Mouse (Mus musculus): ENCODE measurements at regions not wholly inside any gene's neighbourhood (a gene's known extent, or its start where the extent isn't known, plus 50 kb on each side); places are given as distances from the start of the nearest gene placed in this dataset.

GRCm38 (mm10) chr17:84074000-84074782, 113.6 kb downstream of the Zfp36l2 start:
- no peak for DNase-seq (ENCODE audit: low read depth)

GRCm38 (mm10) chr17:84072426-84073030, 115.2 kb downstream of the Zfp36l2 start:
- no peak for DNase-seq (ENCODE audit: low read depth)

- DNase-seq (ENCODE audit: low read depth), result no peak
Measured at GRCm38 (mm10) chr17:84071855-84072254, 115.9 kb downstream of the Zfp36l2 start.

- no peak for DNase-seq (ENCODE audit: low read depth)
Measured at GRCm38 (mm10) chr17:84070596-84070995, 117.2 kb downstream of the Zfp36l2 start.

GRCm38 (mm10) chr17:84067102-84067501, 120.6 kb downstream of the Zfp36l2 start:
- no peak for DNase-seq (ENCODE audit: low read depth)

- no peak for DNase-seq (ENCODE audit: low read depth)
Measured at GRCm38 (mm10) chr17:84063791-84064190, 124.0 kb downstream of the Zfp36l2 start.

GRCm38 (mm10) chr17:84061621-84062020, 126.1 kb downstream of the Zfp36l2 start:
- DNase-seq (ENCODE audit: low read depth), result no peak

GRCm38 (mm10) chr17:84056469-84056868, 131.3 kb downstream of the Zfp36l2 start:
- DNase-seq (ENCODE audit: low read depth), result no peak

- no peak for DNase-seq (ENCODE audit: low read depth)
Measured at GRCm38 (mm10) chr17:84052437-84052836, 135.3 kb downstream of the Zfp36l2 start.

GRCm38 (mm10) chr17:84051212-84051611, 136.5 kb downstream of the Zfp36l2 start:
- no peak for DNase-seq (ENCODE audit: low read depth)

GRCm38 (mm10) chr17:84048533-84048932, 139.2 kb downstream of the Zfp36l2 start:
- no peak for DNase-seq (ENCODE audit: low read depth)

GRCm38 (mm10) chr17:84047520-84047919, 140.2 kb downstream of the Zfp36l2 start:
- DNase-seq (ENCODE audit: low read depth), result no peak

- DNase-seq (ENCODE audit: low read depth), result no peak
Measured at GRCm38 (mm10) chr17:84045812-84046211, 141.9 kb downstream of the Zfp36l2 start.

GRCm38 (mm10) chr17:84044472-84044936, 143.2 kb downstream of the Zfp36l2 start:
- no peak for DNase-seq (ENCODE audit: low read depth)

- DNase-seq (ENCODE audit: low read depth), result no peak
Measured at GRCm38 (mm10) chr17:84043102-84043501, 144.6 kb downstream of the Zfp36l2 start.

- no peak for DNase-seq (ENCODE audit: low read depth)
Measured at GRCm38 (mm10) chr17:84039444-84039843, 148.3 kb downstream of the Zfp36l2 start.

- no peak for DNase-seq (ENCODE audit: low read depth)
Measured at GRCm38 (mm10) chr17:84037580-84038304, 150.0 kb downstream of the Zfp36l2 start.

- no peak for DNase-seq (ENCODE audit: low read depth)
Measured at GRCm38 (mm10) chr17:84036056-84036455, 151.7 kb downstream of the Zfp36l2 start.

GRCm38 (mm10) chr17:84034801-84035200, 152.9 kb downstream of the Zfp36l2 start:
- no peak for DNase-seq (ENCODE audit: low read depth)

- DNase-seq (ENCODE audit: low read depth), result no peak
Measured at GRCm38 (mm10) chr17:84032441-84032840, 155.3 kb downstream of the Zfp36l2 start.

- DNase-seq (ENCODE audit: low read depth), result no peak
Measured at GRCm38 (mm10) chr17:84031833-84032232, 155.9 kb downstream of the Zfp36l2 start.

- DNase-seq (ENCODE audit: low read depth), result no peak
Measured at GRCm38 (mm10) chr17:84031381-84031780, 156.4 kb downstream of the Zfp36l2 start.

- no peak for DNase-seq (ENCODE audit: low read depth)
Measured at GRCm38 (mm10) chr17:84030699-84031098, 157.0 kb downstream of the Zfp36l2 start.

Data from c-Kit-positive CD71-positive TER-119-negative erythroid progenitor cells, embryonic 14.5 days (primary cell).